ENCODE assay signal across 9 mouse cellular contexts in genomic region chr2:119173991-119174651, GRCm38 (mm10). TPM values are rescaled to one million over a fixed set of nuclear protein-coding genes. Genes with fewer than 3 reads are reported as not detected.
DNase-seq lines count a peak whose midpoint lies in the region; ATAC-seq and TF ChIP-seq lines count a peak whose summit lies in the region.
"Had no signal": no experiment of that assay in that cellular context is flagged by ENCODE, and none has a peak within 500 bp of the region (broad histone marks: within the 10 kb centered on the region; RNA-seq: fewer than 3 reads in every experiment).

Gene Gm14137, plus strand, starts transcription at chr2:119174509.

- H3K9me3 ChIP-seq in lung, embryonic 14.5 days (ENCODE audit: low read depth, low read length), result no peaks in the 10 kb centered on the region
- H3K9me3 ChIP-seq in embryonic facial prominence, embryonic 13.5 days, result no peaks in the 10 kb centered on the region
- H3K9me3 ChIP-seq in intestine, embryonic 14.5 days (ENCODE audit: control insufficient read depth, low read length), result no peaks in the 10 kb centered on the region

- no peaks in the 10 kb centered on the region for H3K27me3 ChIP-seq in lung, embryonic 14.5 days (ENCODE audit: insufficient read depth, low read length)
- peaks cover 4% of the 10 kb centered on the region; the same call in 1 of the 2 replicates for H3K27me3 ChIP-seq in embryonic facial prominence, embryonic 13.5 days
- H3K27me3 ChIP-seq in intestine, embryonic 14.5 days (replicated peaks; ENCODE audit: control insufficient read depth, insufficient read depth, low read length), result no peaks in the 10 kb centered on the region
- no peaks in the 10 kb centered on the region for H3K27me3 ChIP-seq in small intestine, adult 2 months (ENCODE audit: control insufficient read depth, insufficient read depth, low read length)

- no peak for DNase-seq in lung, embryonic 14.5 days
- DNase-seq in lung, adult 2 months, result no peak
- no peak for DNase-seq in intestine, embryonic 14.5 days (ENCODE audit: low spot score)
- DNase-seq in right cerebral cortex, postnatal 14 days, result no peak
- DNase-seq in thymus, postnatal 0 days (ENCODE audit: low spot score), result no peak
- DNase-seq: gastrocnemius, postnatal 10 days; lung, adult 18-20 months had no signal

- H3K4me1 ChIP-seq in lung, embryonic 14.5 days (ENCODE audit: insufficient read depth), result peaks cover 10% of the 10 kb centered on the region
- H3K4me1 ChIP-seq in lung, adult 2 months (ENCODE audit: control insufficient read depth, insufficient read depth, low read length), result 0 out of 2 replicates have a peak, but pooled peaks cover 2% of the 10 kb centered on the region
- peaks cover 17% of the 10 kb centered on the region; the same call in 1 of the 2 replicates for H3K4me1 ChIP-seq in embryonic facial prominence, embryonic 13.5 days
- H3K4me1 ChIP-seq in intestine, embryonic 14.5 days (replicated peaks; ENCODE audit: control insufficient read depth, insufficient read depth, low read length), result peaks cover 13% of the 10 kb centered on the region
- peaks cover 36% of the 10 kb centered on the region for H3K4me1 ChIP-seq in small intestine, adult 2 months (ENCODE audit: control insufficient read depth, insufficient read depth, insufficient read length, low read length)

- 56% methylated on average over 8 of the region's 8 CpGs for WGBS in lung, embryonic 14.5 days
- WGBS in lung, adult 2 months, result 72% methylated on average over 8 of the region's 8 CpGs
- WGBS in embryonic facial prominence, embryonic 13.5 days, result 31% methylated on average over 8 of the region's 8 CpGs
- WGBS in intestine, embryonic 14.5 days, result 63% methylated on average over 8 of the region's 8 CpGs
- WGBS in small intestine, adult 2 months, result 60% methylated on average over 8 of the region's 8 CpGs

- H3K9ac ChIP-seq in lung, embryonic 14.5 days, result no peak within 1 kb of the TSS
- peak within 1 kb of the TSS; percentile 32; the same call in 1 of the 2 replicates for H3K9ac ChIP-seq in embryonic facial prominence, embryonic 13.5 days
- no peak within 1 kb of the TSS; the same call in 1 of the 2 replicates for H3K9ac ChIP-seq in intestine, embryonic 14.5 days (ENCODE audit: low read length)

- peaks cover 3% of the 10 kb centered on the region; the same call in 1 of the 2 replicates for H3K36me3 ChIP-seq in lung, embryonic 14.5 days (ENCODE audit: insufficient read depth)
- peaks cover 47% of the 10 kb centered on the region for H3K36me3 ChIP-seq in embryonic facial prominence, embryonic 13.5 days
- H3K36me3 ChIP-seq in intestine, embryonic 14.5 days (ENCODE audit: control insufficient read depth, insufficient read depth, low read length), result peaks cover 12% of the 10 kb centered on the region; the same call in 1 of the 2 replicates
- H3K36me3 ChIP-seq in small intestine, adult 2 months (ENCODE audit: control insufficient read depth, insufficient read depth, low read length), result peaks cover 6% of the 10 kb centered on the region

- ATAC-seq in lung, embryonic 14.5 days (ENCODE audit: insufficient read depth), result no peak
- ATAC-seq in embryonic facial prominence, embryonic 13.5 days (ENCODE audit: insufficient number of reproducible peaks, insufficient read depth, low FRiP score, low TSS enrichment, low read depth), result no peak
- no peak for ATAC-seq in intestine, embryonic 14.5 days (replicated peaks; ENCODE audit: low FRiP score, low TSS enrichment, low read depth)

- H3K27ac ChIP-seq in lung, embryonic 14.5 days (ENCODE audit: low read depth), result peak within 1 kb of the TSS; percentile 72; the same call in 1 of the 2 replicates
- no peak within 1 kb of the TSS for H3K27ac ChIP-seq in embryonic facial prominence, embryonic 13.5 days
- no peak within 1 kb of the TSS for H3K27ac ChIP-seq in intestine, embryonic 14.5 days (ENCODE audit: low read depth)
- peak within 1 kb of the TSS; percentile 69; the same call in 1 of the 2 replicates for H3K27ac ChIP-seq in small intestine, adult 2 months (ENCODE audit: insufficient read depth, low read depth, low read length)

- peak within 1 kb of the TSS; percentile 41; the same call in 1 of the 2 replicates for H3K4me2 ChIP-seq in lung, embryonic 14.5 days
- H3K4me2 ChIP-seq in embryonic facial prominence, embryonic 13.5 days, result no peak within 1 kb of the TSS
- H3K4me2 ChIP-seq in intestine, embryonic 14.5 days (ENCODE audit: low read length), result peak within 1 kb of the TSS; percentile 38

- no peak for TF ChIP-seq POLR2A in lung, adult 2 months (IDR thresholded peaks at IDR 0.05; ENCODE audit: borderline replicate concordance, extremely low read depth, low read depth, low read length)
- TF ChIP-seq POLR2A in small intestine, adult 2 months (IDR thresholded peaks at IDR 0.05; ENCODE audit: low read depth, low read length), result no peak

- no peak for TF ChIP-seq CTCF in lung, embryonic 14.5 days (IDR thresholded peaks at IDR 0.05; ENCODE audit: low read depth)
- no peak for TF ChIP-seq CTCF in lung, adult 2 months (IDR thresholded peaks at IDR 0.05; ENCODE audit: insufficient read depth, low read length)
- TF ChIP-seq CTCF in small intestine, adult 2 months (IDR thresholded peaks at IDR 0.05; ENCODE audit: extremely low read depth, insufficient read length, insufficient replicate concordance, low read depth, low read length), result no peak

- H3K4me3 ChIP-seq in lung, embryonic 14.5 days (ENCODE audit: low read depth, low read length), result no peak within 1 kb of the TSS
- H3K4me3 ChIP-seq in lung, adult 2 months (replicated peaks; ENCODE audit: extremely low read depth, low read depth, low read length), result no peak within 1 kb of the TSS
- H3K4me3 ChIP-seq in embryonic facial prominence, embryonic 13.5 days, result no peak within 1 kb of the TSS
- H3K4me3 ChIP-seq in intestine, embryonic 14.5 days (ENCODE audit: low read depth, low read length), result no peak within 1 kb of the TSS
- no peak within 1 kb of the TSS for H3K4me3 ChIP-seq in small intestine, adult 2 months (ENCODE audit: low read depth, low read length)

RNA-seq across cellular contexts. Expression of gene Gm14137, which starts in this region (rescaled TPM):
- 0.22 and 0.32 TPM in 2 replicates for polyA plus RNA-seq in lung, embryonic 14.5 days (2014; fragmentation: Nextera tagmentation; extraction: Ambion mirVana)
- polyA plus RNA-seq in lung, adult 2 months (2012; rRNA removed), result 0.06 and 0.76 TPM in 2 replicates
- polyA plus RNA-seq in embryonic facial prominence, embryonic 13.5 days (2015; fragmentation: Nextera tagmentation; extraction: Ambion mirVana), result 0.78 and 1.0 TPM in 2 replicates
- polyA plus RNA-seq in intestine, embryonic 14.5 days (2014; fragmentation: Nextera tagmentation; extraction: Ambion mirVana), result 0.13 and 0.30 TPM in 2 replicates
- polyA plus RNA-seq in small intestine, adult 2 months (2012; rRNA removed), result 0.03 and 0.04 TPM in 2 replicates
- 0.37 and 0.44 TPM in 2 replicates for polyA plus RNA-seq in thymus, postnatal 0 days (2015; fragmentation: Nextera tagmentation; extraction: Ambion mirVana)

Comparison
In these comparisons a context has a peak if more than half of its experiments do, and no peak if none do; other contexts are left out.
1. H3K27ac ChIP-seq: peak in lung, embryonic 14.5 days (single experiment) and small intestine, adult 2 months (single experiment); none in embryonic facial prominence, embryonic 13.5 days (single experiment) and intestine, embryonic 14.5 days (single experiment).